Mouse (Mus musculus): ENCODE measurements around the gene Hhipl1.

The Hhipl1 gene

GRCm38 (mm10) chr12:108305812-108306794 lies at the start of gene Hhipl1:
Gene Hhipl1 (plus strand): TSS chr12:108306270.
- DNase-seq = no peak

GRCm38 (mm10) chr12:108256734-108257133 lies 49.3 kb upstream of the Hhipl1 start:
- DNase-seq = no peak

- no peak for DNase-seq
These were observed 46.6 kb upstream of the Hhipl1 start for GRCm38 (mm10) chr12:108259322-108260049.

GRCm38 (mm10) chr12:108260950-108261349 lies 45.1 kb upstream of the Hhipl1 start:
- no peak for DNase-seq

- DNase-seq = no peak
These were observed 41.2 kb upstream of the Hhipl1 start for GRCm38 (mm10) chr12:108264918-108265317.

- no peak for DNase-seq
These were observed 40.0 kb upstream of the Hhipl1 start for GRCm38 (mm10) chr12:108265831-108266619.

- DNase-seq = no peak
These were observed 38.4 kb upstream of the Hhipl1 start for GRCm38 (mm10) chr12:108267653-108268052.

- no peak for DNase-seq
These were observed 37.1 kb upstream of the Hhipl1 start for GRCm38 (mm10) chr12:108268970-108269369.

GRCm38 (mm10) chr12:108269699-108270098 lies 36.4 kb upstream of the Hhipl1 start:
- no peak for DNase-seq

GRCm38 (mm10) chr12:108270240-108270919 lies 35.7 kb upstream of the Hhipl1 start:
- DNase-seq = no peak

GRCm38 (mm10) chr12:108271351-108272142 lies 34.5 kb upstream of the Hhipl1 start:
- no peak for DNase-seq

- DNase-seq = no peak
These were observed 33.9 kb upstream of the Hhipl1 start for GRCm38 (mm10) chr12:108272143-108272635.

GRCm38 (mm10) chr12:108273466-108274312 lies 32.4 kb upstream of the Hhipl1 start:
- no peak for DNase-seq

- no peak for DNase-seq
These were observed 31.8 kb upstream of the Hhipl1 start for GRCm38 (mm10) chr12:108274313-108274595.

- peak; percentile 46 to 60 for DNase-seq
These were observed 31.2 kb upstream of the Hhipl1 start, which contains the start of gene Ccdc85c for GRCm38 (mm10) chr12:108274661-108275507. Gene Ccdc85c (minus strand): TSS chr12:108275425.

GRCm38 (mm10) chr12:108275508-108275890 lies 30.6 kb upstream of the Hhipl1 start:
- DNase-seq = peak; percentile 93 to 94

- DNase-seq = peak; percentile 39 to 45
These were observed 29.9 kb upstream of the Hhipl1 start for GRCm38 (mm10) chr12:108275920-108276822.

- no peak for DNase-seq
These were observed 28.7 kb upstream of the Hhipl1 start for GRCm38 (mm10) chr12:108277341-108277841.
